Mouse (Mus musculus): ENCODE data around the gene Cyb5b. TPM values are rescaled to one million over a fixed set of nuclear protein-coding genes. Genes with fewer than 3 reads are reported as not detected.
"Not testable (repeated sequence)": the region's sequence is repeated elsewhere in the genome, so short reads cannot be mapped to it uniquely, and the experiment has no call there.

The Cyb5b gene
- polyA plus RNA-seq (2012; ENCODE audit: insufficient read depth, insufficient read length, low replicate concordance, missing spikeins) = 106 TPM in 1 of 2 replicates, not detected in the other

DNA sequence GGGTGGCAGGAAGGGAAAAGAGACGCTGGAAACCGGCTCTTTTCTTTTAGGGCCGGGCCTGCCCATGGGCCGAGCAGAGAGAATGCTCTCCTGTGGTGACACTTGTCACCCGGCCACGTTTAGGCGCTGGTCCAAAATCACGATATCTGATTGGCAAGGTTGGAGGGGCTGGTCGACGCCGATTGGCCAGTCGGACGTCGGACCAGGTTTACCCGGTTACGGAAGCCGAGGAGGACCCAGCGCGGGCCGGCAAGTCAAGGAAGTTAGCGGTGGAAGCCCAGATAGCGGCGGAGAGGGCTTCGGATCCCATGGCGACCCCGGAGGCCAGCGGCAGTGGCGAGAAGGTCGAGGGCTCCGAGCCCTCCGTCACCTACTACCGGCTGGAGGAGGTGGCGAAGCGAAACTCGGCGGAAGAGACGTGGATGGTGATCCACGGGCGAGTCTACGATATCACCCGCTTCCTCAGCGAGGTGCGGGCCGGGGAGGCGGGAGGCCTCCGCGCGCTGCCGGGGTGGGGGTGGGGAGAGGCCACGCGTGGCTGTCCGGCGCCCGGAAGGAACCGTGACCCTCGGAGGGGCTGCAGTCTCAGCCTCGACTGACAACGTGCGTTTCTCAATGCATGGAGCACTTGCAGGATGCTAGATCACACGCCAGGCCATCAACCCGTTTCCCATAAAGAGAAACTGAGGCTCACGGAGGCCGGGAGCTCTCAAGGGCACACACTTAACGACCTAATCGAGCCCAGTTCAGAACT lies at the start of gene Cyb5b:
Gene Cyb5b (plus strand): TSS at position 237 of the 754 bp plus-strand sequence.
- peak within 1 kb of the TSS; percentile 55 for H3K27ac ChIP-seq (ENCODE audit: insufficient read depth, low read depth, low read length)
- H3K4me1 ChIP-seq (ENCODE audit: control insufficient read depth, insufficient read depth, low read length) = peaks cover 8% of the 10 kb centered on the region
- peak within 1 kb of the TSS; percentile 79 for H3K4me3 ChIP-seq (ENCODE audit: insufficient read depth, low read depth, low read length)
- TF ChIP-seq CTCF (IDR thresholded peaks at IDR 0.05; ENCODE audit: insufficient read depth, low read depth, low read length) (no peak), POLR2A (IDR thresholded peaks at IDR 0.05; ENCODE audit: insufficient read depth, low read depth, low read length) (peak; percentile 50)
- under 1% methylated on average over 65 of the region's 65 CpGs for WGBS

DNA sequence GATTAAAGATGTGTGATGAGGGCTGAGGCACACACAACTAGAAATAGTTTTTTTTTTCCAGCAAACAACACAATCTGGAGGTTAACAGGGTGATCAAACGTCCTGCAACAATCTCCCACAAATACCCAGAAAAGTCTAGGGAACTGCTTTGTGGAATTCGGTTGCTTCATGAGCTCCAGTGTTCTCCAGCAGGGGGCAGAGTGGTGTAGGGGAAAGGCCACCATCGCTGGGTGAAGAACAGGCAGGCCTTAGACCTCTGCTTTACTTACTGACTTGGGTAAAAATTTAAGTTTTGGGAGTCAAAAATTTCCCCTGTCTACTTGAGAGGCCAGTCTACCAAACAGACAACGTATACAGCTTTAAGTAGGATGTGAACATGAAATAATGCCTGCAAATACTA lies 45.9 kb upstream of the Cyb5b start:
- H3K4me1 ChIP-seq (ENCODE audit: control insufficient read depth, insufficient read depth, low read length) = no peaks in the 10 kb centered on the region
- no peak overlapping the region for H3K4me3 ChIP-seq (ENCODE audit: insufficient read depth, low read depth, low read length)
- 8% methylated on average over 4 of the region's 4 CpGs for WGBS
- H3K27ac ChIP-seq (ENCODE audit: insufficient read depth, low read depth, low read length) = no peak overlapping the region
- peak; percentile 45; the same call in 1 of the 2 replicates for TF ChIP-seq CTCF (IDR thresholded peaks at IDR 0.05; ENCODE audit: insufficient read depth, low read depth, low read length)
- no peak for TF ChIP-seq POLR2A (IDR thresholded peaks at IDR 0.05; ENCODE audit: insufficient read depth, low read depth, low read length)

DNA sequence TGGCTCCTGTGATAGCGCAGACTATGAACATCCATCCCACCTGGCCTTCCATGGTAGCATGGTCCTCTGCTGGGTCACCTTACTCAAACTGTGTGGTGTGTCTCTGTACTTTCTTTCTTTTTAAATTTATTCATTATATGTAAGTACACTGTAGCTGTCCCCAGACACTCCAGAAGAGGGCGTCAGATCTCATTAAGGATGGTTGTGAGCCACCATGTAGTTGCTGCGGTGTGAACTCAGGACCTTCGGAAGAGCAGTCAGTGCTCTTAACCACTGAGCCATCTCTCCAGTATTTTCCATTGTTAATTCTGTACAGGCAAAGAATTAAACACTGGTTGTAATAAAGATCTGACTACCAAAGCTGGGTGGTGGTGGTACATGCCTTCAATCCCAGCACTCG lies 42.4 kb upstream of the Cyb5b start:
- H3K4me1 ChIP-seq (ENCODE audit: control insufficient read depth, insufficient read depth, low read length); H3K4me3 ChIP-seq (ENCODE audit: insufficient read depth, low read depth, low read length); H3K27ac ChIP-seq (ENCODE audit: insufficient read depth, low read depth, low read length): not testable (repeated sequence)
- 95% methylated on average over 5 of the region's 5 CpGs for WGBS

DNA sequence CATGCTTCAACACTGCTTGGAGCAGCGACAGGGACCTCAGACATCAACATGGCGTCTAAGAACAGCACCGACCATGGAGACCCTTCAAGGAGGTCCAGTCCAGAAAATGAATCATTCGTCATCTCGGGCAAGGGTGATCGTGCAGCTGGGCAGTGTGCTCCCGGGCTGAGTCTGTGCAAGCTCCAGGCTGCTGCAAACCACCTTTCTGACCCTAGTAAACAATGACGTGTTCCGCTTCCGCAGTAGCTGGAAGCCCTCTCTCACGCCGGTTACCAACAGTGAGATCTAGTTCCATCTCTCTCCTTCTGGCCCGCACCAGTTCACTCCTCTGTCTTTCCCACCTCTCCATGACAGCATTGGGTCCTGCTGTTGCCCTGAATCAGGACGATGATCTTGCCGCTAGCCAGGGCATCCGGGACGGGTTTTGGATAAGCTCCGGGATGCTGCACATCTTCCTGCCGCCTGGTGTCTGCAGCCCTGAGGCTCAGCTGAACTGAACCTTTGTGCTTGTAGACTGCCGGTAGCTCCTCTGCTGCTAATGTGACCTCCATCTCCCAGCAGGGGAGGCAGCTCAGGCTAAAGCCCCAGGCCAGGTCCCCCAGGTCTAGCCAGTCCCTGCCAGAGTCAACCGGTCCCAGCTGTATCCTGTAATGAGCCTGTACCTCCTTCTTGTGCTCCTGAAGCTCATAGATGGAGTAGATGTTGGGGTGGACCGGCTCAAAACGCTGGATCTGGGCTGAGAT lies 41.3 kb upstream of the Cyb5b start:
- 75% methylated on average over 23 of the region's 23 CpGs for WGBS
- peaks cover 10% of the 10 kb centered on the region for H3K4me1 ChIP-seq (ENCODE audit: control insufficient read depth, insufficient read depth, low read length)
- H3K27ac ChIP-seq (ENCODE audit: insufficient read depth, low read depth, low read length) = no peak overlapping the region
- no peak for TF ChIP-seq POLR2A (IDR thresholded peaks at IDR 0.05; ENCODE audit: insufficient read depth, low read depth, low read length)
- TF ChIP-seq CTCF (IDR thresholded peaks at IDR 0.05; ENCODE audit: insufficient read depth, low read depth, low read length) = no peak
- no peak overlapping the region for H3K4me3 ChIP-seq (ENCODE audit: insufficient read depth, low read depth, low read length)

DNA sequence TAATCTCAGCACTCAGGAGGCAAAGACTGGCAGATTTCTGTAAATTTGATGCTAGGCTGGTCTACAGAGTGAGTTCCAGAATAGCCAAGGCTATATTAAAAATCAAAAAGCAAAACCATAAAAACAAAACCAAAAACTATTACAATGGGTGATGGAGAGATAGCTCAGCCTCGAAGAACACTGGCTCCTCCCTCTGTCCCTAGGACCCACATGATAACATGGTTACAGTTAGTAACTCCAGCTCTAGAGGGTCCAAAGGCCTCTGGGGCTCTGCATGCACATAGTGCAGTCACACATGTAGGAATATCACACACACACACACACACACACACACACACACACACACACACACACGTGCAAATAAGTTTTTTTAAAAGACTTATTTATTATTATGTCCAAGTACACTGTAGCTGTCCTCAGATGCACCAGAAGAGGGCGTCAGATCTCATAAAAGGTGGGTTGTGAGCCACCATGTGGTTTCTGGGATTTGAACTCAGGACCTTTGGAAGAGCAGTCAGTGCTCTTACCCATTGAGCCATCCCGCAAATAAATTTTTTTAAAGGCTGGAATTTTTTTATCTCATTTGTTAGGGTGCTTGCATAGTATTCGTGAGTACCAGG lies 40.5 kb upstream of the Cyb5b start:
- 83% methylated on average over 5 of the region's 5 CpGs for WGBS
- no peak for TF ChIP-seq POLR2A (IDR thresholded peaks at IDR 0.05; ENCODE audit: insufficient read depth, low read depth, low read length)
- no peak for TF ChIP-seq CTCF (IDR thresholded peaks at IDR 0.05; ENCODE audit: insufficient read depth, low read depth, low read length)
- Histone ChIP-seq H3K4me3 (ENCODE audit: insufficient read depth, low read depth, low read length) (no peak overlapping the region), H3K4me1 (ENCODE audit: control insufficient read depth, insufficient read depth, low read length) (peaks cover 16% of the 10 kb centered on the region), H3K27ac (ENCODE audit: insufficient read depth, low read depth, low read length) (no peak overlapping the region)

DNA sequence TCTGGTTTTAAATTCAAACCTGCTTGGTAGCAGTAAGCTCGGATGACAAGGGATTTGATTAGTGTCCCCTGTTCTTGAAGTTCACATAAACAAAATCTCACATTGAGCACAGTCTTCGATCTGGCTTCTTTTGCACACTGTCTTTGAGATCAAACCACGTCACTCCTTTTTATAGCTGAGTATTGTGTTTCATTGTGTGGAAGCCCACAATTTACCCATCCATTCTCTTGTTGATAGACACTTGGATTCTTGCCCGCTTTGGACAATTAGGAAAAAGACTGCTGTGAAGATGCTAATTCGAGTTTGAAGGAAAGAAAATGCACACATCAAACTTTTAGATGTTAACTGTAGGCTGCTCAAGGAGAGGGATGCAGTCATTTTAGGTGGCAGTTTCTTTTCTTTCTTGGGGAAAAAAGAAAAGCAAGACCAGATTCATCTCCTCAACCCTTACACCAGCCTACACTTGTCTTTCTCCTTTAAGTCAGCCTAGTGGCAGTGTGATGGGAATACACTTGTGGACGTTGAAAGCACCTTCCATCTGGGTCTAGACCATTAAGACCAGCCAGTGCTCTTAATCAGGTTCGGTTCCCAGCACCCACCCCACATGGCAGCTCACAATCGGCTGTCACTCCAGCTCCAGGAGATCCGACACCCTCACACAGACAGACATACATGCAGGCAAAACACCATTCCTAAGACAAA lies 39.7 kb upstream of the Cyb5b start:
- Histone ChIP-seq H3K4me1 (ENCODE audit: control insufficient read depth, insufficient read depth, low read length) (peaks cover 18% of the 10 kb centered on the region), H3K27ac (ENCODE audit: insufficient read depth, low read depth, low read length) (no peak overlapping the region), H3K4me3 (ENCODE audit: insufficient read depth, low read depth, low read length) (no peak overlapping the region)
- WGBS = 60% methylated on average over 9 of the region's 9 CpGs
- TF ChIP-seq POLR2A (IDR thresholded peaks at IDR 0.05; ENCODE audit: insufficient read depth, low read depth, low read length) (no peak), CTCF (IDR thresholded peaks at IDR 0.05; ENCODE audit: insufficient read depth, low read depth, low read length) (no peak)

DNA sequence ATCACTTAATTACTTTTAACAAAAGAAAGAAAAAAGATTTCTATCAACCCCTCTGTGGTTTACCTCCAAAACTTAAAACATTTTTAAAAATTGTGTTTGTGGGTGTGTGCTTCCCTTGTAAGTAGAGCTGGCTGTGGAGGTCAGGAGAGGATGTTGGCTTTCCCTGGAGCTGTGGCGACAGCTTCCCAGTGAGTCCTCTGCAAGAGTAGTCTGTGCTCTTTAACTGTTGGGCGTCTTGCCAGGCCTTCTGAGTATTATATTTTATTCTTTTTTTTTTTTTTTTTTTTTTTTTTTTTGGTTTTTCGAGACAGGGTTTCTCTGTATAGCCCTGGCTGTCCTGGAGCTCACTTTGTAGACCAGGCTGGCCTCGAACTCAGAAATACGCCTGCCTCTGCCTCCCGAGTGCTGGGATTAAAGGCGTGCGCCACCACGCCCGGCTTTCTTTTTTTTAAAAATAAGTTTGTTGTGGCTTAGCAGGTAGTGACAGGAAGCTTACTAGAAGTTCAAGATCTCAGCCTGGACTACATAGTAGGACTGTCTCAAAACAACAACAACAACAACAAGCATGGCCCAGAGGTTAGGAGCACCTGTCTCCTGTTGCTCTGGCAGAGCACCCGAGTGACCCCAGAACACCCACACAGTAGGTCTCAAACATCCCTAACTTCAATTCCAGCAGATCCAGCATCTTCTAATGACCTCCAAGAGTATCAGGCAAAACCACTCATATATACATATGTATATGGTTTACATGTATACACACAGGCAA lies 38.9 kb upstream of the Cyb5b start:
- Histone ChIP-seq H3K4me3 (ENCODE audit: insufficient read depth, low read depth, low read length) (no peak overlapping the region), H3K4me1 (ENCODE audit: control insufficient read depth, insufficient read depth, low read length) (peaks cover 18% of the 10 kb centered on the region), H3K27ac (ENCODE audit: insufficient read depth, low read depth, low read length) (no peak overlapping the region)
- TF ChIP-seq POLR2A (IDR thresholded peaks at IDR 0.05; ENCODE audit: insufficient read depth, low read depth, low read length) (no peak), CTCF (IDR thresholded peaks at IDR 0.05; ENCODE audit: insufficient read depth, low read depth, low read length) (no peak)
- WGBS = 95% methylated on average over 10 of the region's 11 CpGs

DNA sequence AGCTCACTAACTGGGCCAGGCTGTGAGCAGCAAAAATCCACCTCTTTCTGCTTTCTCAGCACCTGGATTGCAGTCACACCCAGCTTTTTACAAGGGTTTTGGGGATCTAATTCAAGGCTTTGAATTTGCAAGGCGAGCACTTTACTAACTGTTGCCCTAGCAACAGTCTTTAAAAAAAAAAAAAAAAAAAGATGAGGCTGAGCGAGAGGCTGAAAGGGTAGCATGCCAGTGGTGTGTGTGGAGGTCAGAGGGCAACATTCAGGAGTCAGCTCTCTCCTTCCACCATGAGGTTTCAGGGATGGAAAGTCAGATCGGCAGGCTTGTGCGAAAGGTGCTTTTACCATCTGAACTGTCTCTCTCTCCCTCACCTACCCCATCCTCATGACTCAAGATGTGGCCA lies 37.2 kb upstream of the Cyb5b start:
- no peak overlapping the region for H3K4me3 ChIP-seq (ENCODE audit: insufficient read depth, low read depth, low read length)
- no peak overlapping the region for H3K27ac ChIP-seq (ENCODE audit: insufficient read depth, low read depth, low read length)
- H3K4me1 ChIP-seq (ENCODE audit: control insufficient read depth, insufficient read depth, low read length) = peaks cover 18% of the 10 kb centered on the region
- TF ChIP-seq POLR2A (IDR thresholded peaks at IDR 0.05; ENCODE audit: insufficient read depth, low read depth, low read length) (no peak), CTCF (IDR thresholded peaks at IDR 0.05; ENCODE audit: insufficient read depth, low read depth, low read length) (no peak)
- 53% methylated on average over 4 of the region's 4 CpGs for WGBS

Measured in olfactory bulb, adult 2 months (tissue).